Mouse (Mus musculus) midbrain, embryonic 11.5 days (tissue): ENCODE results near the gene Lpin3. TPM values are rescaled to one million over a fixed set of nuclear protein-coding genes. Genes with fewer than 3 reads are reported as not detected.

Experiments used
- ATAC-seq: fragments of 200-750 bp; cut with Nextera tagmentation; 2 replicates; pipeline ENCODE4 v1.8.0; 2017; ENCODE audit warnings: moderate TSS enrichment, moderate library complexity; ENCODE audit not compliant: low FRiP score
- DNase-seq: peaks from one replicate; pipeline ENCODE4 v3.0.0; 2015; ENCODE audit warnings: low spot score; ENCODE audit errors: missing footprints
- H3K27ac ChIP-seq: fragments of 300-500 bp; sonication (generic); 2 replicates; pipeline ENCODE4 v1.5.1; 2014; ENCODE audit warnings: low read depth, low read length
- H3K27me3 ChIP-seq: fragments of 300-500 bp; sonication (generic); 2 replicates; pipeline ENCODE4 v1.6.1; 2014; ENCODE audit warnings: mild to moderate bottlenecking, low read length, moderate library complexity, mixed read lengths; ENCODE audit not compliant: control insufficient read depth, insufficient read depth
- H3K36me3 ChIP-seq: fragments of 300-500 bp; sonication (generic); 2 replicates; pipeline ENCODE4 v1.6.1; 2014; ENCODE audit warnings: mild to moderate bottlenecking, low read length, moderate library complexity, mixed read lengths; ENCODE audit not compliant: control insufficient read depth, insufficient read depth
- H3K4me1 ChIP-seq: fragments of 300-500 bp; sonication (generic); 2 replicates; pipeline ENCODE4 v1.6.1; 2014; ENCODE audit warnings: low read length; ENCODE audit not compliant: control insufficient read depth, insufficient read depth
- H3K4me2 ChIP-seq: fragments of 300-500 bp; sonication (generic); 2 replicates; pipeline ENCODE4 v1.6.1; 2014; ENCODE audit warnings: mild to moderate bottlenecking, moderate library complexity
- H3K4me3 ChIP-seq: fragments of 300-500 bp; sonication (generic); 2 replicates; pipeline ENCODE4 v1.5.1; 2014; ENCODE audit warnings: low read depth, low read length
- H3K9ac ChIP-seq: fragments of 300-500 bp; sonication (generic); 2 replicates; pipeline ENCODE4 v1.6.1; 2014; ENCODE audit warnings: low read length
- H3K9me3 ChIP-seq: fragments of 300-500 bp; sonication (generic); 2 replicates; pipeline ENCODE4 v1.6.1; 2016; ENCODE audit warnings: low read length; ENCODE audit not compliant: control insufficient read depth
- WGBS: fragments of 180-500 bp; shearing (Covaris S2); extraction: QIAGEN DNeasy Blood & Tissue Kit; methylation state at CpG from one replicate; pipeline ENCODE4 v1.1.7; 2014; 5-methylcytosine and 5-hydroxymethylcytosine counted together
- polyA plus RNA-seq: library from polyadenylated mRNA; unstranded; fragments of >200 nt; fragmentation: Nextera tagmentation; extraction: Ambion mirVana; gene quantifications from 2 replicates; pipeline ENCODE4 v1.2.1, GENCODE M21; 2014

The Lpin3 gene
- polyA plus RNA-seq, 1 experiment from 2014 or later, result 0.10 TPM

GRCm38 (mm10) chr2:160905301-160905700, 24.8 kb downstream of the Lpin3 start:
- WGBS, result 95% methylated on average over 12 of the region's 12 CpGs
- ATAC-seq, result no peak
- H3K4me2 ChIP-seq, result no peak overlapping the region
- H3K9ac ChIP-seq, result no peak overlapping the region
- H3K27me3 ChIP-seq, result peaks cover 4% of the 10 kb centered on the region; the same call in 1 of the 2 replicates
- H3K9me3 ChIP-seq, result no peaks in the 10 kb centered on the region
- no peak overlapping the region for H3K4me3 ChIP-seq
- no peak overlapping the region for H3K27ac ChIP-seq
- H3K36me3 ChIP-seq, result no peaks in the 10 kb centered on the region
- DNase-seq, result no peak
- no peaks in the 10 kb centered on the region for H3K4me1 ChIP-seq

- DNase-seq (no peak), ATAC-seq (no peak)
- 77% methylated on average over 5 of the region's 5 CpGs for WGBS
Measured at GRCm38 (mm10) chr2:160906101-160906500, 25.6 kb downstream of the Lpin3 start.

GRCm38 (mm10) chr2:160908607-160909006, 28.1 kb downstream of the Lpin3 start:
- no peak overlapping the region for H3K9ac ChIP-seq
- H3K27me3 ChIP-seq, result peaks cover 32% of the 10 kb centered on the region
- H3K4me1 ChIP-seq, result peaks cover 12% of the 10 kb centered on the region
- no peak overlapping the region for H3K27ac ChIP-seq
- DNase-seq, result no peak
- no peak overlapping the region for H3K4me3 ChIP-seq
- no peak for ATAC-seq
- 60% methylated on average over 18 of the region's 18 CpGs for WGBS
- H3K9me3 ChIP-seq, result no peaks in the 10 kb centered on the region
- H3K4me2 ChIP-seq, result no peak overlapping the region
- H3K36me3 ChIP-seq, result no peaks in the 10 kb centered on the region

More at GRCm38 (mm10) chr2:160906101-160906500, 25.6 kb downstream of the Lpin3 start:
- H3K4me2 ChIP-seq, result no peak overlapping the region
- no peaks in the 10 kb centered on the region for H3K4me1 ChIP-seq
- no peak overlapping the region for H3K4me3 ChIP-seq
- no peak overlapping the region for H3K27ac ChIP-seq
- no peaks in the 10 kb centered on the region for H3K36me3 ChIP-seq
- no peak overlapping the region for H3K9ac ChIP-seq
- peaks cover 11% of the 10 kb centered on the region for H3K27me3 ChIP-seq
- no peaks in the 10 kb centered on the region for H3K9me3 ChIP-seq

- no peak overlapping the region for H3K9ac ChIP-seq
- H3K4me1 ChIP-seq, result peaks cover 12% of the 10 kb centered on the region
- H3K36me3 ChIP-seq, result no peaks in the 10 kb centered on the region
- H3K27me3 ChIP-seq, result peaks cover 32% of the 10 kb centered on the region
- no peak for ATAC-seq
- no peaks in the 10 kb centered on the region for H3K9me3 ChIP-seq
- no peak overlapping the region for H3K4me3 ChIP-seq
- no peak overlapping the region for H3K4me2 ChIP-seq
- no peak for DNase-seq
- H3K27ac ChIP-seq, result no peak overlapping the region
- WGBS, result 89% methylated on average over 5 of the region's 5 CpGs
Measured at GRCm38 (mm10) chr2:160910633-160911032, 30.2 kb downstream of the Lpin3 start.

GRCm38 (mm10) chr2:160911558-160912201, 31.2 kb downstream of the Lpin3 start:
- Histone ChIP-seq H3K27ac (no peak overlapping the region), H3K9ac (peak overlapping the region; percentile 67), H3K36me3 (no peaks in the 10 kb centered on the region), H3K4me2 (peak overlapping the region; percentile 91), H3K9me3 (no peaks in the 10 kb centered on the region), H3K4me3 (peak overlapping the region; percentile 51), H3K27me3 (peaks cover 32% of the 10 kb centered on the region), H3K4me1 (peaks cover 12% of the 10 kb centered on the region)
- peak; percentile 93 for DNase-seq
- under 1% methylated on average over 63 of the region's 64 CpGs for WGBS
- ATAC-seq, result peak; percentile 69

- 1% methylated on average over 43 of the region's 46 CpGs for WGBS
- peaks cover 32% of the 10 kb centered on the region for H3K27me3 ChIP-seq
- no peak within 1 kb of the TSS for H3K27ac ChIP-seq
Measured at GRCm38 (mm10) chr2:160912231-160912671, 31.8 kb downstream of the Lpin3 start, which contains the start of gene Emilin3. Gene Emilin3, minus strand, starts transcription at chr2:160912328.

GRCm38 (mm10) chr2:160914656-160915055, 34.2 kb downstream of the Lpin3 start:
- H3K4me1 ChIP-seq, result peaks cover 24% of the 10 kb centered on the region
- no peaks in the 10 kb centered on the region for H3K36me3 ChIP-seq
- no peak overlapping the region for H3K27ac ChIP-seq
- no peak overlapping the region for H3K4me2 ChIP-seq
- DNase-seq (no peak), ATAC-seq (no peak)
- H3K9me3 ChIP-seq, result no peaks in the 10 kb centered on the region
- WGBS, result 89% methylated on average over 9 of the region's 9 CpGs
- H3K9ac ChIP-seq, result no peak overlapping the region
- peaks cover 32% of the 10 kb centered on the region for H3K27me3 ChIP-seq
- no peak overlapping the region for H3K4me3 ChIP-seq

More at GRCm38 (mm10) chr2:160912231-160912671, 31.8 kb downstream of the Lpin3 start, which contains the start of gene Emilin3:
- peaks cover 12% of the 10 kb centered on the region for H3K4me1 ChIP-seq
- no peaks in the 10 kb centered on the region for H3K36me3 ChIP-seq
- peak within 1 kb of the TSS; percentile 67 for H3K9ac ChIP-seq
- peak within 1 kb of the TSS; percentile 91 for H3K4me2 ChIP-seq
- H3K4me3 ChIP-seq, result peak within 1 kb of the TSS; percentile 51
- H3K9me3 ChIP-seq, result no peaks in the 10 kb centered on the region
- peak; percentile 94 for DNase-seq
- ATAC-seq, result peak; percentile 88

GRCm38 (mm10) chr2:160915821-160916610, 35.5 kb downstream of the Lpin3 start:
- H3K9ac ChIP-seq, result no peak overlapping the region

GRCm38 (mm10) chr2:160916714-160917113, 36.2 kb downstream of the Lpin3 start:
- no peak for DNase-seq
- peaks cover 15% of the 10 kb centered on the region for H3K27me3 ChIP-seq
- peaks cover 19% of the 10 kb centered on the region for H3K4me1 ChIP-seq
- no peak overlapping the region for H3K27ac ChIP-seq
- H3K4me3 ChIP-seq, result no peak overlapping the region
- ATAC-seq, result no peak
- WGBS, result 74% methylated on average over 8 of the region's 8 CpGs
- H3K9me3 ChIP-seq, result no peaks in the 10 kb centered on the region
- H3K9ac ChIP-seq, result no peak overlapping the region
- no peak overlapping the region for H3K4me2 ChIP-seq
- H3K36me3 ChIP-seq, result no peaks in the 10 kb centered on the region

More at GRCm38 (mm10) chr2:160915821-160916610, 35.5 kb downstream of the Lpin3 start:
- Histone ChIP-seq H3K27me3 (peaks cover 22% of the 10 kb centered on the region), H3K4me1 (peaks cover 24% of the 10 kb centered on the region), H3K4me2 (no peak overlapping the region), H3K36me3 (no peaks in the 10 kb centered on the region), H3K27ac (no peak overlapping the region), H3K4me3 (no peak overlapping the region), H3K9me3 (no peaks in the 10 kb centered on the region)
- DNase-seq (no peak), ATAC-seq (no peak)
- WGBS, result 84% methylated on average over 13 of the region's 13 CpGs
